Mouse (Mus musculus) stomach, embryonic 14.5 days (tissue): ENCODE results near the gene Parp9. TPM values are rescaled to one million over a fixed set of nuclear protein-coding genes. Genes with fewer than 3 reads are reported as not detected.
"Not testable (repeated sequence)": the region's sequence is repeated elsewhere in the genome, so short reads cannot be mapped to it uniquely, and the experiment has no call there.

Source experiments
- ATAC-seq: fragments of 200-750 bp; cut with Nextera tagmentation; 2 replicates; pipeline ENCODE4 v1.8.0; 2017; ENCODE audit warnings: low read depth, moderate TSS enrichment; ENCODE audit not compliant: insufficient number of reproducible peaks, insufficient read depth, low FRiP score
- H3K27ac ChIP-seq: fragments of 300-500 bp; sonication (generic); 2 replicates; pipeline ENCODE4 v1.5.1; 2014; ENCODE audit warnings: mild to moderate bottlenecking, low read length, moderate library complexity, mixed read lengths
- H3K27me3 ChIP-seq: fragments of 300-500 bp; sonication (generic); 2 replicates; pipeline ENCODE4 v1.6.1; 2014; ENCODE audit warnings: low read length, control low read depth, mixed read lengths; ENCODE audit not compliant: control insufficient read depth, insufficient read depth
- H3K36me3 ChIP-seq: fragments of 300-500 bp; sonication (generic); 2 replicates; pipeline ENCODE4 v1.6.1; 2014; ENCODE audit warnings: mild to moderate bottlenecking, control low read depth, low read length, moderate library complexity, mixed read lengths; ENCODE audit not compliant: control insufficient read depth, insufficient read depth
- H3K4me1 ChIP-seq: fragments of 300-500 bp; sonication (generic); 2 replicates; pipeline ENCODE4 v1.6.1; 2014; ENCODE audit warnings: low read length, control low read depth, mixed read lengths; ENCODE audit not compliant: control insufficient read depth, insufficient read depth
- H3K4me2 ChIP-seq: fragments of 300-500 bp; sonication (generic); replicated peaks from 2 replicates; pipeline ENCODE4 v1.6.1; 2014; ENCODE audit warnings: low read depth, low read length, control low read depth
- H3K4me3 ChIP-seq: fragments of 300-500 bp; sonication (generic); 2 replicates; pipeline ENCODE4 v1.5.1; 2014; ENCODE audit warnings: low read depth, low read length, control low read depth
- H3K9ac ChIP-seq: fragments of 300-500 bp; sonication (generic); replicated peaks from 2 replicates; pipeline ENCODE4 v1.6.1; 2014; ENCODE audit warnings: low read depth, mild to moderate bottlenecking, control low read depth, low read length, moderate library complexity, mixed read lengths
- H3K9me3 ChIP-seq: fragments of 300-500 bp; sonication (generic); 2 replicates; pipeline ENCODE4 v1.6.1; 2016; ENCODE audit warnings: low read depth, low read length, control low read depth; ENCODE audit not compliant: control insufficient read depth
- WGBS: fragments of 180-500 bp; shearing (Covaris S2); extraction: QIAGEN DNeasy Blood & Tissue Kit; methylation state at CpG from one replicate; pipeline ENCODE4 v1.1.7; 2014; 5-methylcytosine and 5-hydroxymethylcytosine counted together
- polyA plus RNA-seq: library from polyadenylated mRNA; unstranded; fragments of >200 nt; fragmentation: Nextera tagmentation; extraction: Ambion mirVana; gene quantifications from 2 replicates; pipeline ENCODE4 v1.2.1, GENCODE M21; 2014

Gene Parp9
- polyA plus RNA-seq, result 6.5 and 8.1 TPM in 2 replicates

- peak within 1 kb of the TSS; percentile 12; the same call in 1 of the 2 replicates for H3K27ac ChIP-seq
- H3K4me2 ChIP-seq, result peak within 1 kb of the TSS; percentile 56
- peaks cover 3% of the 10 kb centered on the region; the same call in 1 of the 2 replicates for H3K4me1 ChIP-seq
- H3K4me3 ChIP-seq, result peak within 1 kb of the TSS; percentile 60
- H3K9me3 ChIP-seq, result no peaks in the 10 kb centered on the region
- H3K9ac ChIP-seq, result peak within 1 kb of the TSS; percentile 31
- H3K36me3 ChIP-seq, result no peaks in the 10 kb centered on the region
- no peaks in the 10 kb centered on the region for H3K27me3 ChIP-seq
- peak; percentile 57; the same call in 1 of the 2 replicates for ATAC-seq
- WGBS, result 2% methylated on average over 52 of the region's 52 CpGs
Observed at GRCm38 (mm10) chr16:35938211-35939151, at the start of gene Parp9, which contains the start of gene Dtx3l. Parp9 (plus strand) TSS chr16:35938470. Dtx3l (minus strand) TSS chr16:35939151.

DNA sequence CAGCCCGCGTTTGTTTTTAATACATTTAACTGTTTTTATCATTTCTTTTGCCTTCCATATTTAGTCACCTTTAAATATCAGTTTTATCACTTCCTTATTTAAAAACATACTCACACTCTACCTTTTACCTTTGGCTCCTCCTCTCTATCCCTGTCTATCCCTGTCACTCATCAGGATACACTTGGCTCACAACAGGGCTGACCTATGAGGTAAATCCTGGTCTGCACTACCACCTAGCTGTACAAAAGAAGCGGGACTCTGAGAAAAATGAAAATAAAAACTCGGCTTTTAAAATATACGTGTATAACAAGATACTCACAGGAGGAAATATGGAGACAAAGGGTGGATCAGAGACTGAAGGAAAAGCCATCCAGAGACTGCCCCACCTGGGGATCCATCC is 49.4 kb upstream of the Parp9 start:
- H3K27ac ChIP-seq, result no peak overlapping the region
- H3K4me2 ChIP-seq, result no peak overlapping the region
- no peaks in the 10 kb centered on the region for H3K36me3 ChIP-seq
- H3K9ac ChIP-seq, result no peak overlapping the region
- H3K4me3 ChIP-seq, result no peak overlapping the region
- H3K9me3 ChIP-seq, result no peaks in the 10 kb centered on the region
- no peak for ATAC-seq
- no peaks in the 10 kb centered on the region for H3K4me1 ChIP-seq
- WGBS, result 90% methylated on average over 5 of the region's 5 CpGs
- no peaks in the 10 kb centered on the region for H3K27me3 ChIP-seq

GRCm38 (mm10) chr16:35890645-35891044 is 47.6 kb upstream of the Parp9 start:
- Histone ChIP-seq H3K9ac (no peak overlapping the region), H3K27me3 (no peaks in the 10 kb centered on the region), H3K9me3 (no peaks in the 10 kb centered on the region), H3K4me3 (no peak overlapping the region), H3K4me2 (no peak overlapping the region), H3K36me3 (no peaks in the 10 kb centered on the region), H3K4me1 (no peaks in the 10 kb centered on the region), H3K27ac (no peak overlapping the region)
- WGBS, result 77% methylated on average over 3 of the region's 3 CpGs
- no peak for ATAC-seq

DNA sequence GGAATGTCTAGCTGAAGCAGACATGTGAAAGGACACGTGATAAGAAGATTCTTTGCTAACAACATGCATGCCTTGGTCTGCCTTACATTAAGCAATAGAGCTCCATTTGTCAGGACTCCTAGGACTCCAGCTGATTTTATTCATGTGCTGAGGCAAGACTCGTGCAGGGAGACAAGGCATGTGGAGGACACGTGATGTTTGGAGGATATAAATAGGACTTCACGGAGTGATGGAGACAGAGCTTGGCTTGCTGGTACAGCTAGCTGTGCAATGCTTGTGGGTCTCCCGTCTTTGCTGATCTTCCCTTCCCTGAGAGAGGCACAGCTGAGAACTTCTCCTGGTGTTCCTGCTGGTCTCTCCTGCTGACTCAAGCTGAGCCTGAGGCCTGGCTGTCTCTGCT is 46.7 kb upstream of the Parp9 start:
- not testable (repeated sequence) for H3K9ac ChIP-seq, H3K27ac ChIP-seq, H3K4me2 ChIP-seq, H3K4me3 ChIP-seq, H3K4me1 ChIP-seq, ATAC-seq, H3K9me3 ChIP-seq, H3K27me3 ChIP-seq, H3K36me3 ChIP-seq
- WGBS, result 72% methylated on average over 5 of the region's 5 CpGs

GRCm38 (mm10) chr16:35894997-35895396 is 43.3 kb upstream of the Parp9 start:
- Histone ChIP-seq H3K27me3 (no peaks in the 10 kb centered on the region), H3K4me1 (no peaks in the 10 kb centered on the region), H3K4me3 (no peak overlapping the region), H3K27ac (no peak overlapping the region), H3K36me3 (no peaks in the 10 kb centered on the region), H3K4me2 (no peak overlapping the region), H3K9ac (no peak overlapping the region), H3K9me3 (no peaks in the 10 kb centered on the region)
- 36% methylated on average over 6 of the region's 6 CpGs for WGBS
- ATAC-seq, result no peak

DNA sequence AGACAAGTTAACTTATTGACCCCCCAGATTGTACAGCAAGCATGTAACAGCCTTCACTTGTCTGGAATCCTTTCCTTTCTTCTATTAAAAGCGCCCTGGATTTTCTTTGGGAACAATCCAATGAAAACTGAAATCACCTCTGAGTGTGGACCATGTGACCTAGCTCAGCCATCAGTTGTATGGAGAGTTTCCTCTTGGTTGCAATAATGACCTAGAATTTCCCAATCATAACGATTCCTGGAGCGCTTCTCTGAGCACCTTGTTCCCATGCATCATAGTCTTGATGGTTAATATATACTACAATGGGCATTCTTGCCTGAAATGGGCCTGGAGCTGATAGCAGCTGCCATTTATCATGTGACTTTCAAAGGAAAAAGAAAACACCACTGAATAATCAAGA is 37.7 kb upstream of the Parp9 start:
- Histone ChIP-seq H3K4me3 (no peak overlapping the region), H3K9me3 (no peaks in the 10 kb centered on the region), H3K27ac (no peak overlapping the region), H3K27me3 (no peaks in the 10 kb centered on the region), H3K4me1 (no peaks in the 10 kb centered on the region), H3K4me2 (no peak overlapping the region), H3K9ac (no peak overlapping the region), H3K36me3 (no peaks in the 10 kb centered on the region)
- 70% methylated on average over 3 of the region's 3 CpGs for WGBS
- no peak for ATAC-seq

DNA sequence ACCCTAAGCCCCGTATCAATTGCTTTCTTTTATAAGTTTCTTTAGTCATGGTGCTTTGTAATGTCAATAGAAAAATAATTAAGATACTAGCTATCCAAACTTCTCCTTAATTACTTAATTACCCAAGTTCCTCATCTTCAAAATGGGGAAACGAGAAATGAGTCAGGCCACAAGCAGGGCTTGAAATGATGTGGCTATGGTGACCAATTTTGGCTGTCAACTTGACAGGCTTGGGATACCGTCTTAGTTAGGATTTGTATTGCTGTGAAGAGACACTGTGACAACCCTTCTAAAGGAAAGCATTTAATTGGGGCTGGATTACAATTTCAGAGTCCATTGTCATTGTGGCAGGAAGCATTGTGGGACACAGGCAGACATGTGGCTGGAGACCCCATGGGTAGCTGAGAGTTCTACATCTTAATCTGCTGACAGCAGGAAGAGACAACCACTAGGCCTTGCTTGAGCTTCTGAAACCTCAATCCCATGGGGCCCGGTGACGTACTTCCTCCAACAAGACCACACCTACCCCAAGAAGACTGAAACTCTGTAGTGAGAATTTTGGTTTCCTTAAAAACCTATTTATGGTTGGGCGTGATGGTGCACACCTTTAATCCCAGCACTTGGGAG is 35.1 kb upstream of the Parp9 start:
- no peak overlapping the region for H3K9ac ChIP-seq
- no peaks in the 10 kb centered on the region for H3K36me3 ChIP-seq
- H3K27me3 ChIP-seq, result no peaks in the 10 kb centered on the region
- 94% methylated on average over 6 of the region's 6 CpGs for WGBS
- ATAC-seq, result no peak
- H3K4me1 ChIP-seq, result no peaks in the 10 kb centered on the region
- H3K27ac ChIP-seq, result no peak overlapping the region
- H3K9me3 ChIP-seq, result no peaks in the 10 kb centered on the region
- no peak overlapping the region for H3K4me2 ChIP-seq
- no peak overlapping the region for H3K4me3 ChIP-seq

GRCm38 (mm10) chr16:35904121-35904736 is 34.0 kb upstream of the Parp9 start:
- Histone ChIP-seq H3K27me3 (no peaks in the 10 kb centered on the region), H3K36me3 (no peaks in the 10 kb centered on the region), H3K27ac (no peak overlapping the region), H3K4me1 (no peaks in the 10 kb centered on the region), H3K9me3 (no peaks in the 10 kb centered on the region), H3K4me3 (no peak overlapping the region), H3K9ac (no peak overlapping the region), H3K4me2 (no peak overlapping the region)
- 73% methylated on average over 4 of the region's 4 CpGs for WGBS
- ATAC-seq, result no peak
